Mouse (Mus musculus): Measurements from ENCODE around the gene Arfgap3. TPM values are rescaled to one million over a fixed set of nuclear protein-coding genes. Genes with fewer than 3 reads are reported as not detected.
"Not testable (repeated sequence)": the region's sequence is repeated elsewhere in the genome, so short reads cannot be mapped to it uniquely, and the experiment has no call there.

The Arfgap3 gene
- polyA plus RNA-seq, 1 experiment from 2014 or later, result 45.6 TPM

- not testable (repeated sequence) for H3K4me3 ChIP-seq (ENCODE audit: low read depth, low read length); H3K36me3 ChIP-seq (ENCODE audit: control insufficient read depth, insufficient read depth, low read length); H3K4me1 ChIP-seq (ENCODE audit: control insufficient read depth, insufficient read depth, low read length); H3K9me3 ChIP-seq (replicated peaks; ENCODE audit: control insufficient read depth, low read length, poor library complexity, severe bottlenecking); H3K27me3 ChIP-seq (ENCODE audit: control insufficient read depth, insufficient read depth, low read depth, low read length); H3K4me2 ChIP-seq (ENCODE audit: low read length); ATAC-seq; H3K9ac ChIP-seq (ENCODE audit: low read depth, low read length); H3K27ac ChIP-seq (ENCODE audit: low read length)
- WGBS, result 91% methylated on average over 4 of the region's 4 CpGs
Observed at GRCm38 (mm10) chr15:83368702-83369101, 18.7 kb upstream of the Arfgap3 start.

- no peak overlapping the region for H3K4me2 ChIP-seq (ENCODE audit: low read length)
- no peak overlapping the region for H3K27ac ChIP-seq (ENCODE audit: low read length)
- H3K9ac ChIP-seq (ENCODE audit: low read depth, low read length), result no peak overlapping the region
- H3K36me3 ChIP-seq (ENCODE audit: control insufficient read depth, insufficient read depth, low read length), result no peaks in the 10 kb centered on the region
- 0 out of 2 replicates have a peak, but pooled peaks cover 2% of the 10 kb centered on the region for H3K4me1 ChIP-seq (ENCODE audit: control insufficient read depth, insufficient read depth, low read length)
- no peak overlapping the region for H3K4me3 ChIP-seq (ENCODE audit: low read depth, low read length)
- WGBS, result 89% methylated on average over 2 of the region's 2 CpGs
- ATAC-seq, result no peak
- no peaks in the 10 kb centered on the region for H3K27me3 ChIP-seq (ENCODE audit: control insufficient read depth, insufficient read depth, low read depth, low read length)
- no peaks in the 10 kb centered on the region for H3K9me3 ChIP-seq (replicated peaks; ENCODE audit: control insufficient read depth, low read length, poor library complexity, severe bottlenecking)
Observed at GRCm38 (mm10) chr15:83368261-83368660, 18.2 kb upstream of the Arfgap3 start.

- H3K36me3 ChIP-seq (ENCODE audit: control insufficient read depth, insufficient read depth, low read length), result no peaks in the 10 kb centered on the region
- peak; percentile 95 for ATAC-seq
- H3K9me3 ChIP-seq (replicated peaks; ENCODE audit: control insufficient read depth, low read length, poor library complexity, severe bottlenecking), result no peaks in the 10 kb centered on the region
- H3K4me2 ChIP-seq (ENCODE audit: low read length), result peak overlapping the region; percentile 56
- 26% methylated on average over 55 of the region's 58 CpGs for WGBS
- 0 out of 2 replicates have a peak, but pooled peaks cover 2% of the 10 kb centered on the region for H3K4me1 ChIP-seq (ENCODE audit: control insufficient read depth, insufficient read depth, low read length)
- H3K27me3 ChIP-seq (ENCODE audit: control insufficient read depth, insufficient read depth, low read depth, low read length), result no peaks in the 10 kb centered on the region
- H3K9ac ChIP-seq (ENCODE audit: low read depth, low read length), result peak overlapping the region; percentile 17; the same call in 1 of the 2 replicates
- no peak overlapping the region for H3K27ac ChIP-seq (ENCODE audit: low read length)
- H3K4me3 ChIP-seq (ENCODE audit: low read depth, low read length), result peak overlapping the region; percentile 44
Observed at GRCm38 (mm10) chr15:83366933-83367552, 17.0 kb upstream of the Arfgap3 start.

DNA sequence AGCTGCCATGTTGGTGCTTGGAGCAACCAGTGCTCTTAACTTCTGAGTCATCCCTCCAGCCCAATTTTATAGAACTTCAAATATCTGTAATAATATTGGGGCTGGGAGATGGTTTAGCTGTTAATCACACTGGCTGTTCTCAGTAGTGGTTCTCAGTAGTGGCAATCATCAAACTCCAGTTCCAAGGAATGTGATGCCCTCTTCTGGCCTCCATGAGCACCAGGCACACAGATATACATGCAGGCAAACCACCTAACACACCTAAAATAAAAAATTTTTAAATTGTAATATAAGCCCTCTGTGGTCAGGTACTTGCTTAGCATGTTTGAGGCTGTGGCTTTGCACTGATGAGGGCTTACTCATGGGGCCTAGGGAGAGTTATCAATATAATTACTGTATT is 15.7 kb upstream of the Arfgap3 start:
- Histone ChIP-seq H3K4me2 (ENCODE audit: low read length) (no peak overlapping the region), H3K9me3 (replicated peaks; ENCODE audit: control insufficient read depth, low read length, poor library complexity, severe bottlenecking) (no peaks in the 10 kb centered on the region), H3K27ac (ENCODE audit: low read length) (no peak overlapping the region), H3K36me3 (ENCODE audit: control insufficient read depth, insufficient read depth, low read length) (no peaks in the 10 kb centered on the region), H3K9ac (ENCODE audit: low read depth, low read length) (no peak overlapping the region), H3K27me3 (ENCODE audit: control insufficient read depth, insufficient read depth, low read depth, low read length) (no peaks in the 10 kb centered on the region), H3K4me1 (ENCODE audit: control insufficient read depth, insufficient read depth, low read length) (0 out of 2 replicates have a peak, but pooled peaks cover 2% of the 10 kb centered on the region), H3K4me3 (ENCODE audit: low read depth, low read length) (no peak overlapping the region)
- ATAC-seq, result no peak

DNA sequence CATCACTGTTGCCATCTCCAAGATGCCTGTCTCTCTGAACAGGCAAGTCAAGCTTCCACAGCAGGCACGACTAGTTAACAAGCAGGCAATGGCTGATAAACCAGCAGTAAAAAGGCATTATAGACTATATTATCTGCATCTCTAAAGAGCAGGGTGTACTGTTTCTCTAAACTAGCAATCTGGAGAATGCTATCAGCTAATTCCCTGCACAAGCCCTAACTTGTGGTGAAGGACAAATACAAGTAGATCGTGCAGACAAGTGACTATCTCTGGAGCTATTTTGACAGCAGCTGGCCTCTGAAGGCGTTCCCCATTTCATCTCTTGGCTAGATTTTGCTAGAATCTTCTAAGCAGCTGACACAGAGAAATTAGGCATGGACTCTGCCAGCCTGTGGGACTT is 14.1 kb upstream of the Arfgap3 start:
- Histone ChIP-seq H3K9ac (ENCODE audit: low read depth, low read length) (no peak overlapping the region), H3K9me3 (replicated peaks; ENCODE audit: control insufficient read depth, low read length, poor library complexity, severe bottlenecking) (no peaks in the 10 kb centered on the region), H3K36me3 (ENCODE audit: control insufficient read depth, insufficient read depth, low read length) (no peaks in the 10 kb centered on the region), H3K4me1 (ENCODE audit: control insufficient read depth, insufficient read depth, low read length) (0 out of 2 replicates have a peak, but pooled peaks cover 2% of the 10 kb centered on the region), H3K4me3 (ENCODE audit: low read depth, low read length) (no peak overlapping the region), H3K27me3 (ENCODE audit: control insufficient read depth, insufficient read depth, low read depth, low read length) (no peaks in the 10 kb centered on the region), H3K4me2 (ENCODE audit: low read length) (no peak overlapping the region), H3K27ac (ENCODE audit: low read length) (no peak overlapping the region)
- 74% methylated on average over 3 of the region's 3 CpGs for WGBS
- no peak for ATAC-seq

DNA sequence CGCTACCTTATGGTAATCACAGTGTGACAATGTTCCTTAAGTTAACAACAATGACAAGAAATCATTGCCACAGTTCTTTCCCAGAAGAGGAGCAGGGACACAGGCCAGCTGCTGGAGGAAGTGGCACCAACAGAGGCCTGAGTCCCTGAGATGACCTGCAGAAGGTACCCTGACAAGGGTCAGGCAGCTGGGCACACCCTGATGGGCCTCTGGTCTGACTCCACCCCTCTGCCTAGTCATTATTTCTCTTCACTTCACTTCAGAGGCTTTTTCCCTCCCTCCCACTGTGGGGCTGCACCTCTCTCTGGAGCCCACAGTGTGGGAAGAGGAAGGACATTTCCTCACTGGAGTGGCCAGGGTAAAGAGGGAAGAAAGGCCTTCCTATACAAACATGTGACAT is 12.8 kb upstream of the Arfgap3 start:
- 85% methylated on average over 1 of the region's 1 CpGs for WGBS

GRCm38 (mm10) chr15:83360899-83361298 is 10.9 kb upstream of the Arfgap3 start:
- not testable (repeated sequence) for H3K27ac ChIP-seq (ENCODE audit: low read length); H3K9me3 ChIP-seq (replicated peaks; ENCODE audit: control insufficient read depth, low read length, poor library complexity, severe bottlenecking)
- WGBS, result 60% methylated on average over 4 of the region's 5 CpGs

More for the DNA sequence above, 12.8 kb upstream of the Arfgap3 start:
- H3K27me3 ChIP-seq (ENCODE audit: control insufficient read depth, insufficient read depth, low read depth, low read length); H3K36me3 ChIP-seq (ENCODE audit: control insufficient read depth, insufficient read depth, low read length); H3K4me3 ChIP-seq (ENCODE audit: low read depth, low read length); ATAC-seq; H3K9me3 ChIP-seq (replicated peaks; ENCODE audit: control insufficient read depth, low read length, poor library complexity, severe bottlenecking); H3K4me2 ChIP-seq (ENCODE audit: low read length); H3K9ac ChIP-seq (ENCODE audit: low read depth, low read length); H3K4me1 ChIP-seq (ENCODE audit: control insufficient read depth, insufficient read depth, low read length); H3K27ac ChIP-seq (ENCODE audit: low read length): not testable (repeated sequence)

GRCm38 (mm10) chr15:83360140-83360539 is 10.1 kb upstream of the Arfgap3 start:
- no peaks in the 10 kb centered on the region for H3K9me3 ChIP-seq (replicated peaks; ENCODE audit: control insufficient read depth, low read length, poor library complexity, severe bottlenecking)
- no peak overlapping the region for H3K4me2 ChIP-seq (ENCODE audit: low read length)
- ATAC-seq, result no peak

More at GRCm38 (mm10) chr15:83360899-83361298, 10.9 kb upstream of the Arfgap3 start:
- not testable (repeated sequence) for ATAC-seq; H3K4me3 ChIP-seq (ENCODE audit: low read depth, low read length); H3K27me3 ChIP-seq (ENCODE audit: control insufficient read depth, insufficient read depth, low read depth, low read length); H3K4me1 ChIP-seq (ENCODE audit: control insufficient read depth, insufficient read depth, low read length); H3K9ac ChIP-seq (ENCODE audit: low read depth, low read length); H3K4me2 ChIP-seq (ENCODE audit: low read length); H3K36me3 ChIP-seq (ENCODE audit: control insufficient read depth, insufficient read depth, low read length)

DNA sequence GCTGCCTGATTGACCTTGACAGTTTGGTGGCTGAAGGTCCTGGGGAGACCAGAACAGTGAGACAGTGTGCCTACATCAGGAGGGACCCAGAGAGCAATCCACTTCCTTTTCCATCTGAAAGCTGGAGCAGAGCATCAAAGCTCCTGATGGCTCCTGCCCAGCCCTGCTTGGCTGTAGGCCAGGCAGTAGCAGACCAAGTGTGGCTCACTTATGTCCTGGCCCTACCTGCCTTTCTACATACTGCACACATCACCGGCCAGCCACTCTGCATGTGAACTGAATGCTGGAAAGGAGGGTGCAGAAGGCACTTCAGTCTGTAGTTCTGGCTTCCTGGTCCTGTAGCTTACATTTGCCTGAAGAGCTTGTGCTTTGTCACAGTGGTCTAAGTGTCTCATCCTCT is 8.4 kb upstream of the Arfgap3 start:
- Histone ChIP-seq H3K4me1 (ENCODE audit: control insufficient read depth, insufficient read depth, low read length) (no peaks in the 10 kb centered on the region), H3K9me3 (replicated peaks; ENCODE audit: control insufficient read depth, low read length, poor library complexity, severe bottlenecking) (no peaks in the 10 kb centered on the region), H3K36me3 (ENCODE audit: control insufficient read depth, insufficient read depth, low read length) (no peaks in the 10 kb centered on the region), H3K27me3 (ENCODE audit: control insufficient read depth, insufficient read depth, low read depth, low read length) (no peaks in the 10 kb centered on the region), H3K9ac (ENCODE audit: low read depth, low read length) (no peak overlapping the region), H3K4me3 (ENCODE audit: low read depth, low read length) (no peak overlapping the region), H3K4me2 (ENCODE audit: low read length) (no peak overlapping the region), H3K27ac (ENCODE audit: low read length) (no peak overlapping the region)
- ATAC-seq, result no peak
- 92% methylated on average over 1 of the region's 1 CpGs for WGBS

More at GRCm38 (mm10) chr15:83360140-83360539, 10.1 kb upstream of the Arfgap3 start:
- Histone ChIP-seq H3K36me3 (ENCODE audit: control insufficient read depth, insufficient read depth, low read length) (no peaks in the 10 kb centered on the region), H3K9ac (ENCODE audit: low read depth, low read length) (no peak overlapping the region), H3K4me3 (ENCODE audit: low read depth, low read length) (no peak overlapping the region), H3K27me3 (ENCODE audit: control insufficient read depth, insufficient read depth, low read depth, low read length) (no peaks in the 10 kb centered on the region), H3K27ac (ENCODE audit: low read length) (no peak overlapping the region), H3K4me1 (ENCODE audit: control insufficient read depth, insufficient read depth, low read length) (no peaks in the 10 kb centered on the region)
- 79% methylated on average over 3 of the region's 3 CpGs for WGBS
